Mouse (Mus musculus) liver, embryonic 15.5 days (tissue): ENCODE data around the gene Vrk1. TPM values are rescaled to one million over a fixed set of nuclear protein-coding genes. Genes with fewer than 3 reads are reported as not detected.

Source experiments
- ATAC-seq: fragments of 200-750 bp; cut with Nextera tagmentation; 2 replicates; pipeline ENCODE4 v1.8.0; 2017; ENCODE audit warnings: moderate number of reproducible peaks, mild to moderate bottlenecking, moderate library complexity; ENCODE audit not compliant: insufficient read depth
- H3K27ac ChIP-seq: fragments of 300-500 bp; sonication (generic); replicated peaks from 2 replicates; pipeline ENCODE4 v1.5.1; 2015; ENCODE audit warnings: mild to moderate bottlenecking, inconsistent platforms
- H3K27me3 ChIP-seq: fragments of 300-500 bp; sonication (generic); 2 replicates; pipeline ENCODE4 v1.6.1; 2015; ENCODE audit warnings: mild to moderate bottlenecking, inconsistent platforms
- H3K36me3 ChIP-seq: fragments of 300-500 bp; sonication (generic); replicated peaks from 2 replicates; pipeline ENCODE4 v1.6.1; 2015; ENCODE audit warnings: moderate library complexity, mild to moderate bottlenecking, inconsistent platforms
- H3K4me1 ChIP-seq: fragments of 300-500 bp; sonication (generic); replicated peaks from 2 replicates; pipeline ENCODE4 v1.6.1; 2015; ENCODE audit warnings: inconsistent platforms
- H3K4me2 ChIP-seq: fragments of 300-500 bp; sonication (generic); 2 replicates; pipeline ENCODE4 v1.6.1; 2015; ENCODE audit warnings: moderate library complexity, mild to moderate bottlenecking, inconsistent platforms
- H3K4me3 ChIP-seq: fragments of 300-500 bp; sonication (generic); replicated peaks from 2 replicates; pipeline ENCODE4 v1.5.1; 2015; ENCODE audit warnings: mild to moderate bottlenecking, inconsistent platforms
- H3K9ac ChIP-seq: fragments of 300-500 bp; sonication (generic); 2 replicates; pipeline ENCODE4 v1.6.1; 2015; ENCODE audit warnings: moderate library complexity, mild to moderate bottlenecking, inconsistent platforms
- H3K9me3 ChIP-seq: fragments of 300-500 bp; sonication (generic); replicated peaks from 2 replicates; pipeline ENCODE4 v1.6.1; 2016; ENCODE audit warnings: inconsistent platforms
- WGBS: fragments of 180-500 bp; shearing (Covaris S2); methylation state at CpG from one replicate; pipeline ENCODE4 v1.1.7; 2015; ENCODE audit warnings: mixed read lengths; ENCODE audit not compliant: insufficient replicate concordance; 5-methylcytosine and 5-hydroxymethylcytosine counted together
- polyA plus RNA-seq: library from polyadenylated mRNA; unstranded; fragments of >200 nt; fragmentation: Nextera tagmentation; extraction: Ambion mirVana; gene quantifications from 2 replicates; pipeline ENCODE4 v1.2.1, GENCODE M21; 2015

Vrk1 gene
- 77.5 and 87.2 TPM in 2 replicates for polyA plus RNA-seq

GRCm38 (mm10) chr12:106010065-106010915 lies at the start of gene Vrk1:
Gene Vrk1 (plus strand): TSS chr12:106010228.
- ATAC-seq, result peak; percentile 98
- under 1% methylated on average over 72 of the region's 72 CpGs for WGBS

GRCm38 (mm10) chr12:105960592-105961330 lies 49.3 kb upstream of the Vrk1 start:
- peaks cover 25% of the 10 kb centered on the region for H3K4me1 ChIP-seq
- H3K36me3 ChIP-seq, result no peaks in the 10 kb centered on the region
- no peak overlapping the region for H3K9ac ChIP-seq
- WGBS, result 20% methylated on average over 19 of the region's 19 CpGs
- no peak for ATAC-seq
- H3K9me3 ChIP-seq, result no peaks in the 10 kb centered on the region
- no peak overlapping the region for H3K4me2 ChIP-seq
- no peak overlapping the region for H3K27ac ChIP-seq
- peaks cover 77% of the 10 kb centered on the region for H3K27me3 ChIP-seq
- H3K4me3 ChIP-seq, result no peak overlapping the region

More at GRCm38 (mm10) chr12:106010065-106010915, at the start of gene Vrk1:
- Histone ChIP-seq H3K36me3 (peaks cover 11% of the 10 kb centered on the region), H3K4me1 (peaks cover 54% of the 10 kb centered on the region), H3K9ac (peak within 1 kb of the TSS; percentile 93), H3K27me3 (no peaks in the 10 kb centered on the region), H3K4me2 (peak within 1 kb of the TSS; percentile 75), H3K4me3 (peak within 1 kb of the TSS; percentile 97), H3K27ac (peak within 1 kb of the TSS; percentile 85), H3K9me3 (no peaks in the 10 kb centered on the region)

GRCm38 (mm10) chr12:105961667-105962066 lies 48.4 kb upstream of the Vrk1 start:
- Histone ChIP-seq H3K27me3 (peaks cover 86% of the 10 kb centered on the region), H3K4me2 (peak overlapping the region; percentile 86)

GRCm38 (mm10) chr12:105962103-105963011 lies 47.7 kb upstream of the Vrk1 start:
- Histone ChIP-seq H3K9me3 (no peaks in the 10 kb centered on the region), H3K4me3 (peak overlapping the region; percentile 65), H3K4me2 (peak overlapping the region; percentile 86), H3K27me3 (peaks cover 91% of the 10 kb centered on the region), H3K4me1 (peaks cover 24% of the 10 kb centered on the region), H3K36me3 (no peaks in the 10 kb centered on the region), H3K9ac (peak overlapping the region; percentile 37; the same call in 1 of the 2 replicates), H3K27ac (no peak overlapping the region)
- WGBS, result 2% methylated on average over 37 of the region's 37 CpGs
- peak; percentile 89 for ATAC-seq

More at GRCm38 (mm10) chr12:105961667-105962066, 48.4 kb upstream of the Vrk1 start:
- Histone ChIP-seq H3K4me3 (no peak overlapping the region), H3K36me3 (no peaks in the 10 kb centered on the region), H3K9ac (no peak overlapping the region), H3K9me3 (no peaks in the 10 kb centered on the region), H3K27ac (no peak overlapping the region), H3K4me1 (peaks cover 20% of the 10 kb centered on the region)
- WGBS, result 4% methylated on average over 12 of the region's 12 CpGs
- no peak for ATAC-seq

- peaks cover 91% of the 10 kb centered on the region for H3K27me3 ChIP-seq
- H3K9me3 ChIP-seq, result no peaks in the 10 kb centered on the region
- peak; percentile 49 for ATAC-seq
- H3K9ac ChIP-seq, result peak overlapping the region; percentile 37; the same call in 1 of the 2 replicates
- no peak overlapping the region for H3K27ac ChIP-seq
- H3K4me3 ChIP-seq, result peak overlapping the region; percentile 65
- peak overlapping the region; percentile 86 for H3K4me2 ChIP-seq
- H3K4me1 ChIP-seq, result peaks cover 24% of the 10 kb centered on the region
- 4% methylated on average over 30 of the region's 30 CpGs for WGBS
- H3K36me3 ChIP-seq, result no peaks in the 10 kb centered on the region
Observed at GRCm38 (mm10) chr12:105963012-105963572, 46.9 kb upstream of the Vrk1 start.

- peaks cover 77% of the 10 kb centered on the region for H3K27me3 ChIP-seq
- no peak overlapping the region for H3K27ac ChIP-seq
- peaks cover 19% of the 10 kb centered on the region for H3K4me1 ChIP-seq
- WGBS, result 23% methylated on average over 19 of the region's 19 CpGs
- no peak overlapping the region for H3K4me2 ChIP-seq
- H3K9ac ChIP-seq, result no peak overlapping the region
- no peaks in the 10 kb centered on the region for H3K9me3 ChIP-seq
- no peak overlapping the region for H3K4me3 ChIP-seq
- no peak for ATAC-seq
- no peaks in the 10 kb centered on the region for H3K36me3 ChIP-seq
Observed at GRCm38 (mm10) chr12:105966887-105967637, 43.0 kb upstream of the Vrk1 start.

GRCm38 (mm10) chr12:105967806-105968205 lies 42.2 kb upstream of the Vrk1 start:
- peak overlapping the region; percentile 40 for H3K4me2 ChIP-seq
- H3K4me1 ChIP-seq, result peaks cover 12% of the 10 kb centered on the region
- WGBS, result 5% methylated on average over 18 of the region's 18 CpGs
- H3K9ac ChIP-seq, result no peak overlapping the region
- H3K4me3 ChIP-seq, result no peak overlapping the region; the same call in 1 of the 2 replicates
- H3K27ac ChIP-seq, result no peak overlapping the region
- H3K36me3 ChIP-seq, result no peaks in the 10 kb centered on the region
- peaks cover 70% of the 10 kb centered on the region for H3K27me3 ChIP-seq
- H3K9me3 ChIP-seq, result no peaks in the 10 kb centered on the region
- ATAC-seq, result no peak

GRCm38 (mm10) chr12:105971182-105971581 lies 38.8 kb upstream of the Vrk1 start:
- WGBS, result 16% methylated on average over 7 of the region's 7 CpGs
- H3K27me3 ChIP-seq, result peaks cover 51% of the 10 kb centered on the region
- H3K9me3 ChIP-seq, result no peaks in the 10 kb centered on the region
- H3K4me2 ChIP-seq, result no peak overlapping the region
- no peak overlapping the region for H3K4me3 ChIP-seq
- no peaks in the 10 kb centered on the region for H3K36me3 ChIP-seq
- H3K9ac ChIP-seq, result no peak overlapping the region
- 0 out of 2 replicates have a peak, but pooled peaks cover 4% of the 10 kb centered on the region for H3K4me1 ChIP-seq
- no peak for ATAC-seq
- no peak overlapping the region for H3K27ac ChIP-seq

- 82% methylated on average over 8 of the region's 8 CpGs for WGBS
- H3K4me3 ChIP-seq, result no peak overlapping the region
- no peaks in the 10 kb centered on the region for H3K9me3 ChIP-seq
- no peaks in the 10 kb centered on the region for H3K4me1 ChIP-seq
- no peak overlapping the region for H3K9ac ChIP-seq
- H3K36me3 ChIP-seq, result no peaks in the 10 kb centered on the region
- no peak for ATAC-seq
- no peak overlapping the region for H3K27ac ChIP-seq
- no peak overlapping the region for H3K4me2 ChIP-seq
- H3K27me3 ChIP-seq, result peaks cover 47% of the 10 kb centered on the region
Observed at GRCm38 (mm10) chr12:105972673-105973072, 37.4 kb upstream of the Vrk1 start.

GRCm38 (mm10) chr12:105973691-105974090 lies 36.3 kb upstream of the Vrk1 start:
- H3K36me3 ChIP-seq, result no peaks in the 10 kb centered on the region
- H3K4me2 ChIP-seq, result no peak overlapping the region
- H3K27ac ChIP-seq, result no peak overlapping the region
- no peak overlapping the region for H3K9ac ChIP-seq
- H3K27me3 ChIP-seq, result peaks cover 37% of the 10 kb centered on the region
- no peaks in the 10 kb centered on the region for H3K9me3 ChIP-seq
- WGBS, result 65% methylated on average over 9 of the region's 9 CpGs
- ATAC-seq, result no peak
- H3K4me3 ChIP-seq, result no peak overlapping the region
- no peaks in the 10 kb centered on the region for H3K4me1 ChIP-seq
